In genomic region chr13:85773848-85774247, GRCm38 (mm10) we compare ENCODE assay signal across 12 mouse cellular contexts.
DNase-seq lines count a peak whose midpoint lies in the region; ATAC-seq lines count a peak whose summit lies in the region.
"Had no signal": no experiment of that assay in that cellular context is flagged by ENCODE, and none has a peak within 500 bp of the region (broad histone marks: within the 10 kb centered on the region; RNA-seq: fewer than 3 reads in every experiment).

No protein-coding gene starts in this region.

- peak; percentile 82 for DNase-seq in Muller cell, postnatal 12 days (ENCODE audit: inconsistent ontology term)
- DNase-seq in ZHBTc4 (ENCODE audit: low read depth, low spot score): peak; percentile 37
- peak; percentile 3 for DNase-seq in hindbrain, embryonic 10.5 days (ENCODE audit: low spot score)
- no peak for DNase-seq in kidney, postnatal 36 days
- DNase-seq in layer of hippocampus, adult 9-10 months (ENCODE audit: low spot score): no peak
- DNase-seq: right cerebral cortex, adult 18-20 months; thymus, postnatal 36 days had no signal

- peak; percentile 84 for ATAC-seq in midbrain, embryonic 16.5 days
- no peak for ATAC-seq in erythroblast, adult 5-6 weeks (replicated peaks; ENCODE audit: low FRiP score, poor library complexity, severe bottlenecking)
- ATAC-seq: inflammation-experienced regulatory T-cells, adult 6 months had no signal

- no peak overlapping the region for H3K27ac ChIP-seq in hindbrain, embryonic 10.5 days
- no peak overlapping the region for H3K27ac ChIP-seq in midbrain, embryonic 16.5 days (ENCODE audit: low read length)
- H3K27ac ChIP-seq: lung, embryonic 15.5 days had no signal

- no peaks in the 10 kb centered on the region for H3K27me3 ChIP-seq in hindbrain, embryonic 10.5 days (ENCODE audit: insufficient read depth, poor library complexity, severe bottlenecking)
- H3K27me3 ChIP-seq in midbrain, embryonic 16.5 days (ENCODE audit: control insufficient read depth, insufficient read depth, low read depth, low read length): no peaks in the 10 kb centered on the region
- H3K27me3 ChIP-seq: heart, embryonic 12.5 days; lung, embryonic 15.5 days had no signal

- 0 out of 2 replicates have a peak, but pooled peaks cover 7% of the 10 kb centered on the region for H3K4me1 ChIP-seq in hindbrain, embryonic 10.5 days (replicated peaks)
- no peaks in the 10 kb centered on the region for H3K4me1 ChIP-seq in midbrain, embryonic 16.5 days (ENCODE audit: control insufficient read depth, insufficient read depth, low read length)
- H3K4me1 ChIP-seq: heart, embryonic 12.5 days; lung, embryonic 15.5 days had no signal

- no peak overlapping the region for H3K4me3 ChIP-seq in hindbrain, embryonic 10.5 days
- no peak overlapping the region for H3K4me3 ChIP-seq in midbrain, embryonic 16.5 days (ENCODE audit: low read depth, low read length)
- H3K4me3 ChIP-seq: heart, embryonic 12.5 days; lung, embryonic 15.5 days had no signal

- no peak overlapping the region for H3K9ac ChIP-seq in midbrain, embryonic 16.5 days (ENCODE audit: low read depth, low read length)
- H3K9ac ChIP-seq: heart, embryonic 12.5 days; lung, embryonic 15.5 days had no signal

- WGBS in hindbrain, embryonic 10.5 days: 81% methylated on average over 1 of the region's 1 CpGs
- 66% methylated on average over 1 of the region's 1 CpGs for WGBS in midbrain, embryonic 16.5 days

- H3K9me3 ChIP-seq in hindbrain, embryonic 10.5 days: no peaks in the 10 kb centered on the region
- H3K9me3 ChIP-seq in midbrain, embryonic 16.5 days (replicated peaks; ENCODE audit: control insufficient read depth, low read length, poor library complexity, severe bottlenecking): no peaks in the 10 kb centered on the region
- H3K9me3 ChIP-seq: heart, embryonic 12.5 days; lung, embryonic 15.5 days had no signal

- H3K36me3 ChIP-seq in hindbrain, embryonic 10.5 days: no peaks in the 10 kb centered on the region
- no peaks in the 10 kb centered on the region for H3K36me3 ChIP-seq in midbrain, embryonic 16.5 days (ENCODE audit: control insufficient read depth, insufficient read depth, low read length)
- H3K36me3 ChIP-seq: heart, embryonic 12.5 days; lung, embryonic 15.5 days had no signal

- no peak overlapping the region for H3K4me2 ChIP-seq in midbrain, embryonic 16.5 days (ENCODE audit: low read length)
- H3K4me2 ChIP-seq: heart, embryonic 12.5 days; lung, embryonic 15.5 days had no signal

Comparison
In these comparisons a context has a peak if more than half of its experiments do, and no peak if none do; other contexts are left out.
1. DNase-seq: peak in Muller cell, postnatal 12 days (single experiment), ZHBTc4 (single experiment) and hindbrain, embryonic 10.5 days (single experiment); none in kidney, postnatal 36 days (0 of 2) and layer of hippocampus, adult 9-10 months (single experiment).